Mouse (Mus musculus) cerebellum, adult 2 months (tissue): Measurements from ENCODE around the gene Atg13.

Experiments
- CTCF ChIP-seq: fragments of 200-500 bp; IDR thresholded peaks from 2 replicates; pipeline ENCODE4 v1.5.1; 2011; ENCODE audit warnings: low read depth, mild to moderate bottlenecking, control low read depth, low read length, moderate library complexity, borderline replicate concordance; ENCODE audit not compliant: insufficient read depth
- POLR2A ChIP-seq: fragments of 200-500 bp; IDR thresholded peaks from 2 replicates; pipeline ENCODE4 v1.6.1; 2011; ENCODE audit warnings: low read length, control low read depth, borderline replicate concordance; ENCODE audit not compliant: insufficient read depth

GRCm38 (mm10) chr2:91744686-91745085 lies 34.3 kb upstream of the Atg13 start:
- TF ChIP-seq CTCF, result no peak
- TF ChIP-seq POLR2A, result no peak
